Mouse (Mus musculus) ES-CJ7 (cell line): ENCODE results near the gene Gm42906.

ENCODE experiments used
- DNase-seq: peaks from one replicate; pipeline ENCODE4 v3.0.0; 2011; ENCODE audit warnings: low read depth, low spot score

Gene Gm42906

DNA sequence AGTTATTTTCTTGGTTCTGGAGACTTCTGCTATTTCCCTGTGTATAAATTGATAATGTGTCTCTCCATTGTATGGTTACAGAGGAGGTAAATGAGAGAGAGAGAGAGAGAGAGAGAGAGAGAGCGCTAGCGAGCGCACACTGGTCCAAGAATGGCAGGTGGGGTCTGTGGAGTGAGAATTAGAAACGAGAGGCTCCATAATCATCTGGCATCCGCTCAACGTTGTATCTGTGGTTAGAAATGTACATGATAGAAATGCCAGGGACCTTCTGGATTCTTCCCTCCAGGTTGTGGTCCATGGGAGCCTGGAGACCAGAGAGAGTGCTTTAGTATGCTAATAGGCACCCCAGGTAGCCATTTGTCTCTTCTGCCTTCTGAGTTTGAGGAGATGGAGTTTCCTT is 399.1 kb downstream of the Gm42906 start:
- DNase-seq, result no peak

DNA sequence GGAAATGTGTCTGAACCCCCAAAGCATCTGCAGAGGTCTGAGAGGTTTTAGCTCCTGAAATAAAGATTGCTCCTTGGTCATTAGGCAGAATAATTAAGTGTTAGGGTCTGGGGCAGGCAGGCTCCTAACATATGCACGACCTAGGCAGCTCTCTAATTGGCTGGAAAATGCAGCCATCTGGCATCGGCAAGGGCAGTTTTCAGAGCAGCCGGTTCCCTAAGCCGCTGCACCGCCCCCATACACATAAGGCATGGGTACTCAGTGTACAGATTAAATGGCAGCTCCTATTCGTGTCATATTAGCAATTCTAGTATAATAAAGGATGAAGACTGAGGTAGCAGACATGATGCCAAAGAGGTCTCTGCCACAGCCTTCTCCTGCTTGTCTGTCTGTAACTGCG is 400.8 kb downstream of the Gm42906 start:
- no peak for DNase-seq

DNA sequence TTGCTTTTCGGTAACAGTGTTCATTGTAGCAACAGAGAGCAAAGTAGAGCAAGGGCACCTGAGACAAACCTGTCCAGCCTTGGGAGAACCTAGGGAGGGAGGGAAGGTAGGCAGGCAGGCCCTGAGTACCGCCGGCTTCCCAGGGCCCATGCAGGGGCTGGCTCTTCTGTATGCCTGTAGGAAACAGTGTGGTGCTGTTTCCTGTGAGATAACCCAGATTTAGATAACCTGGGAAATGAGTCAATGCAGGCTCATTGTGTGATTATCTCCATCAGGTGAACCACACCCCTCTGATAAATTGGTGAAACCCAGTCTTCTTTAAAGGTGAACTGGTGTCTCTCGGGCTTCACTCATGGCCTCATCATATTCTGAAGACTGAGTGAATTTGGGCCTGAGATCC is 401.9 kb downstream of the Gm42906 start:
- DNase-seq, result no peak

DNA sequence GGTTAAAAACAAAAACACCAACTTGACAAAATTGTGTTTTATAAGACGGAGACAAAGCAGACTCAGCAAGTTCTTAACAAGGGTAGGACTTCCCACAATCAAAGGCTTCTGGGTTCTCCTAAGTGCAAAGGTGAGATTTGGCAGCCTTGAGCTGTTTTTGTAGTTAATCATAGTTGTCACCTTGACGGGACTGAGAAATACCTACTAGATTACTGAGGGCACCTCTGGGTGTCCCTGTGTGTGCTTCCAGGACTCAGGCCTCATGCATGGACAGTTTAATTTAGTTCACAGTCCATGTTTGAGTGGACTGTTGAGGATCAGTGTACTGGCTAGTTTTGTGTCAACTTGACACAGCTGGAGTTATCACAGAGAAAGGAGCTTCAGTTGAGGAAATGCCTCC is 403.5 kb downstream of the Gm42906 start:
- DNase-seq, result no peak

DNA sequence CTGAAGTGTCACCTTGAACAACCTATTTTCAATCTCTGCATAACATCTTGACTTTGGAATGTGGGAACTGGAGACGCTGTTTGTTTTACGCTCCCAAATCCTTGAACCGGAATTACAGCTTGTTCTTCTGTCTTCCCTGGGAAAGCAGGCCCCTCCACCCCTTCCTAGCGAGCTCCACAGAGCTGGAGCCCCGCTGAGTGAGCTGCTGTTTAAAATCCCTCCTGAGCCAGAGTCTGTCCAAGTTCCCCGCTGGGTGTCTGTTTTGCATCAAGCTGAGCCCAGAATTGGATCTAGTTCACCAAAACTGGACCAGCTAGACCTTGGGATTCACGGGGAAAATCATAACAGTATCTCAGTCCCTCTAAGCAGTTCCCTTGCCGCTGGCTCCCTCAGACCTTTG is 404.5 kb downstream of the Gm42906 start:
- peak; percentile 78 for DNase-seq

DNA sequence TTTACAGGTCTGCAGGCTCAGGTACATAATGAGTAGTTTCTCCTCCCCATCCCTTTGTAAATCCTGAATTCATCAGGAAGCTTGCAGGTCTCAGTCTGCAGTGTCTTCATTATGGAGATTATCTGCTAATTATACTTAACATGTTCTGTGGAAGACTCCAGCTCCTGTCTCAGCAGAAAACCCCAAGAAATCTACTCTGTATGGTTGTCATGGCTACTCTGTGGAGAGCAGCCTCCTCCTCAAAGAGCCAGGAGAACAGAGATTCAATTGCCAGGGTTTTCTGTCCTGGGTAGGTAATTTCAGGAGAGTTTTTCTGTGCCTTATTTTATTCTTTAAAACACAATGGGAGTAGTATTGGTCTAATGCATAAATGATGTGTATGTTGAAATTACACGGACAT is 405.0 kb downstream of the Gm42906 start:
- no peak for DNase-seq

DNA sequence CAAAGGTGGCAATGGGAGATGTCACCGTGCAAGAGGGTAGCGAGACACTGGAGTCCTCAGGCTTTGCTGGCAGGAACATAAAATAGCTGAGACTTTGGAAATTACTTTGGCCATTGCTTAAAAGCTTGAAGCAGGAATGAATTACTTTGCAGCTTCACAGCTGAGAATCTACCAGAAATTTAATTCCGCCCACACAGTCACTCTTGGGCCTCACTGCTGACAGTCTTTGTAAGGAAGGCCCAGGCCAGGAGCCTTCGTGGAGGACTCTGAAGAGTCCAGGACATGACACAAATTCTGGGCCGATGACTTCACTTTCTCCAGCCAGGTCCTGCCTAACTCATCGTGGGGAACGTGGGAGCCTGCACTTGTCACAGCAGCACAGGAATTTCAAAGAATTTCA is 405.9 kb downstream of the Gm42906 start:
- DNase-seq, result no peak

DNA sequence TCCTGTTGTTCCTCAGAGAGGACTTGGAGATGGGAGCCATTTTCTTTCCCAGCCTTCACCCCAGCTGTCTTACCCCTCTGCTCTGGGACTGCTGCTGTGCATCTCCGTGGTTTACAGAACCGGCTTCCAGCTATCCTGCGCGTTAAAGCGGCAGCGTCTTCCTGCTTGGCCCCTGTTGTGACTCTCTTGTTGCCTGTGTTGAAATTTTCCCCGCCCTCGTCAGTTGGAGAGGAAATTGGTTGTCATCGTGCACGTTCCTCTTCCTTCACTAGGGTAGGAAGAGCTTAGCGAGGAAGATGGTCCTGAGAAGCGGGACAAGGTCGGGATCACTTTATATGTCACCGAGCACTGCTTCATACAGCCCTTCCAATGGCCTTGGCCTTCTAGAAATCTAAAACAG is 407.1 kb downstream of the Gm42906 start:
- no peak for DNase-seq

DNA sequence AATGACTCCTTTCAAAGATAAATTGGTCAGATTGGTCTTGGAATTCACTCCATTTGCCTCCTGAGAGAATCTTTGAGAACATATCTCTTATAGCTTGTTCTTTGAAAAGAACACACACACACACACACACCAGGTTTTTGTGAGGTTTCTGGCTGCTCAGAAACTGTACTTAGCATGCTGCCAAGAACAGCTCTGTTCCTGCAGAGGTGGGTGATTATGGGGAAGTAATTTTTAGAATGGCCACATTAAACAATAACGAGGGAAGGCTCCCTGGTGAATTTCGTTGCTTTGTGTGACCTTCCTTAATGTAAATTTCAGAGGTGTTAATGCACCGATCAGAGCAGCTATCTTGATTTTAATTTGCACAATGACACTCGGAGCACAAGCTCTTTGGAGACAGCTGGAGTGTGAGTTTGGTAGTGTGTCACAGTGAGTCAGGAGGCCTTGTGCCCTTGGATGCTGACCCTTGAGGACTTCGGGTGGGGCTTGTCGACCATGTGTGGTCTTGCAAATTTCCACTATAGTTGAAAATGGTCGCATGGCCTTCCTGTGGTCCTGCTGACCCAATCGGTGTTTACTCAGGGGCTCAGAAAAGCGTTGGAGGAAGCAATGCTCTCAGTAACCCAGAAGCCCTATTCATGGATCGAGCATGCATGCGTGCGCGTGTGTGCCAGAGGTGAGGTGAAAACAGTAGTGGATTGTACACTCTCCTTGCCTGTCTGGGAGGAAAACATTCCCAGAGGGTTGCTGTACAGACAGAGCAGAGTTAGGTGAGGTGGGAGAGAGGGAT is 407.7 kb downstream of the Gm42906 start:
- no peak for DNase-seq

DNA sequence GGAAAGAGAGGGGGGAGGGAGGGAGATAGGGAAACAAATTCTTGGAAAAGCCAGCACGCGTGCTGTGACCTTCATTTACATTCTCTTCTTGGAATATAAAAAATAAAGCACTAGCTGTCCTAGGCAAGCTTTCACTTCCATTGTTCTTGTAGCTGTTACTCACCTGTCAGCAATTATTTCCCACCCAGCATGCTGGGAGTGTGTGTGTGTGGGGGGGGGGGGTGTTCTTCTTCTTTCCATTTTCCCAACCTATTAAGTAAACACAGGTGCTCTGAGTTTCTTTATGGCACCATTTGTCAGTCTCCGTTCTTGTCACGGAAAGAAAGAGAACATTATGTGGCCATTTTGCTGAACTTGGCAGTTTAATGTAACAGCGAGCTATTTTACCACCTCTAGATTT is 409.0 kb downstream of the Gm42906 start:
- DNase-seq, result no peak

DNA sequence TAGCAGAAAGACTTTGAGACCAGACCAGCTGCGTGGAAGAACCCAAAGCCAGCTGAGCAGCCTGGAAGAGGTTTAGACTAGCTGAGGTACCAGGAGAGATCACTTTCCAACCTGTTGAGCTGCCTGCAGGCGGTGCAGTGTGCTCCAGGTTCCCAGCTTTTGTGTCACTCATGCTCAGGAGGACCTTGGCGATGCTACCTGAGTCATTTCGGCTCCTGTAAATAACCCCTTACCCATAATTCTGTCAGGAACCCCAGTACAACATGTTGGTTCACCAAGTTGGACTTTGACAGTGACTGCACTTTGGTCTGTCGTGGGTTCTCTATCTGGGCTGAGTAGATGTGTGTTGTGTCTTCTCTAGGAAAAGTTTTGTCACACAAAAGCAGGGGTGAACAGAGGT is 409.5 kb downstream of the Gm42906 start:
- no peak for DNase-seq
